Mouse (Mus musculus) bone marrow macrophage, adult 2 months (primary cell): ENCODE measurements around the gene Gm20538. TPM values are rescaled to one million over a fixed set of nuclear protein-coding genes. Genes with fewer than 3 reads are reported as not detected.
A peak's percentile ranks its signal among the peaks of the same experiment; 100 is the strongest.

Experiments used
- H3K27ac ChIP-seq: 2 replicates; pipeline ENCODE4 v1.5.1; 2012; ENCODE audit warnings: low read depth, low read length; ENCODE audit not compliant: insufficient read depth
- H3K4me1 ChIP-seq: 2 replicates; pipeline ENCODE4 v1.6.1; 2012; ENCODE audit warnings: low read length; ENCODE audit not compliant: control insufficient read depth, insufficient read depth
- H3K4me3 ChIP-seq: 2 replicates; pipeline ENCODE4 v1.5.1; 2012; ENCODE audit warnings: mild to moderate bottlenecking, low read length, moderate library complexity; ENCODE audit not compliant: insufficient read depth
- CTCF ChIP-seq: IDR thresholded peaks from 2 replicates; pipeline ENCODE4 v1.5.1; 2012; ENCODE audit warnings: low read depth, mild to moderate bottlenecking, low read length, moderate library complexity
- POLR2A ChIP-seq: IDR thresholded peaks from 2 replicates; pipeline ENCODE4 v1.6.1; 2012; ENCODE audit warnings: mild to moderate bottlenecking, low read depth, low read length, borderline replicate concordance
- polyA plus RNA-seq: library from polyadenylated mRNA; stranded (reverse); fragments of >200 nt; gene quantifications from 2 replicates; pipeline ENCODE4 v1.2.4, GENCODE M21; 2012; ENCODE audit not compliant: missing spikeins, insufficient read depth, insufficient read length

Gene Gm20538
- polyA plus RNA-seq, 1 experiment = not detected

DNA sequence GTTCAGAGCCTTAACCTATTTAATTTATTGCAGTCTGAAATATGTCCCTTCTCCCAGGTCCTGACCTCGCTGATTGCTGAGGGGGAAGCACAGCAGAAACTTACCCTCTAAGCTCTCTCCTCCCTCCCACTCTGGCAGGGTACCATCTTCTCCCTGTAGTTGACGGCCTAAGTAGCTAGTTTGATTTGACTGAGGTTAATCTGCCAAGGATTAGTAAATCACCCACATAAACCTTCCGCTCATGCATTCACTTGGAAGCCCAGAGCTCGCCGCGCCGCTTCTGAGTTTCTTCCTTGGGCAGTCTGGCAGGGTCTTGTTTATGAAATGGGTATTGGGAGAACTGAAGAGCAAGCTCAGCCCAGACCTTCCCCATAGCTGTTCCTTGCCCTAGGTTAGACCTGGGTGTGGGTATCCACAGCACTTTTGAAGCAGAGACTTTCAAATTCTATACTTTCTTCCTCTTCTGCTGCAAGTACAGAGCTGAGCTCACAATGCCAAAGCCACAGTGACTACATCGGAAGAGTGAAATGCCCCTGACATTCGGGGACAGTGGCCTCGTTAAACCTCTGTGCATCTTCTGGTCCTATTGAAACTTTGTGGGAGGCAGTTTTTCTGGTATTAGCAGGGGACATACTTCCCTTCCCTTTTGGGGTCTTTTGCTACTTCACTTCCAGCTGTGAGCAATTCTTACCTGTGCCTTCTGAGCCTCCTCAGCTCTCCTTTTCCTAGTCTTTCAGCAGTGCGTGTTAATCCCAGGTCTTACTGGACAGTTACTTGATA lies 39.4 kb downstream of the Gm20538 start:
- Histone ChIP-seq H3K4me3 (no peak overlapping the region), H3K27ac (no peak overlapping the region), H3K4me1 (no peaks in the 10 kb centered on the region)
- TF ChIP-seq POLR2A (no peak), CTCF (no peak)

DNA sequence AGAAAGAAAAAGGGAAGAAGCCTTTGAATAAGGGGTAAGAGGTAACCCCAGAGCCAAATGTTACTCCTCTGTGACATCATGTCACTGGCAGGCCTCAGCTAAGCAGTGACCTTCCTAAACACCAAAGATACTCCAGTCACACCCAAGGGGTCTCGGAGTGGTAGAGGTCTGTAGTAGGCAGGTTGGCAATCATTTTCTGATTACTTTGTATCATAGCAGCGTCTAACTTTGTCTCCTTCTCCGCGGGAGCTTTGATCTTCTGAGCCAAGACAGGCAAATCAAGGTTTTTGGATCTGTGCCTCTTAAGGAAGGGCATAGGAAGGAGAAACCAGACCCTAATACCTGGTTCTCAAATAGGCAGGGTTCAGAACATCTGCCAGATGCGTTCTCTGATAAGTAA lies 40.0 kb downstream of the Gm20538 start:
- Histone ChIP-seq H3K27ac (no peak overlapping the region), H3K4me3 (no peak overlapping the region), H3K4me1 (no peaks in the 10 kb centered on the region)
- TF ChIP-seq CTCF = no peak
- no peak for TF ChIP-seq POLR2A

DNA sequence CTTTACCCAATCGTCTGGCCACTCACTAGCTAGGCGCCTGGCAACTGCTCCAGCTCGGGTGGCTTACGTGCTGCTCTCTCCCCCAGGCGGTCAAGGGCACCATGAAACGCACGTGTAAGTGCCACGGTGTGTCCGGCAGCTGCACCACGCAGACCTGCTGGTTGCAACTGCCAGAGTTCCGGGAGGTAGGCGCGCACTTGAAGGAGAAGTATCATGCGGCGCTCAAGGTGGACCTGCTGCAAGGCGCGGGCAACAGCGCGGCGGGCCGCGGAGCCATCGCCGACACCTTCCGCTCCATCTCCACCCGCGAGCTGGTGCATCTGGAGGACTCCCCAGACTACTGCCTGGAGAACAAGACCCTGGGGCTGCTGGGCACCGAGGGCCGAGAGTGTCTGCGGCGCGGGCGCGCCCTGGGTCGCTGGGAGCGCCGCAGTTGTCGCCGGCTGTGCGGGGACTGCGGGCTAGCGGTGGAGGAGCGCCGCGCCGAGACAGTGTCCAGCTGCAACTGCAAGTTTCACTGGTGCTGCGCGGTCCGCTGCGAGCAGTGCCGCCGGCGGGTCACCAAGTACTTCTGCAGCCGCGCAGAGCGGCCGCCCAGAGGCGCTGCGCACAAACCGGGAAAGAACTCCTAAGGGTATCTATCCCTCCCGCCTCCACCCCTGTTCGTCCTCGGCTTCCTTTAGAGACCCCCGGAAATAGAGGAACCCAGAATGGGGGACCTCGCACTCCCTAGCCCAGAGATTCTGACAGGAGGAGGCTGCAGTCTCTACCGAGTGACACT lies 41.0 kb downstream of the Gm20538 start:
- no peak overlapping the region for H3K4me3 ChIP-seq
- no peaks in the 10 kb centered on the region for H3K4me1 ChIP-seq
- no peak overlapping the region for H3K27ac ChIP-seq
- TF ChIP-seq POLR2A (no peak), CTCF (no peak)

DNA sequence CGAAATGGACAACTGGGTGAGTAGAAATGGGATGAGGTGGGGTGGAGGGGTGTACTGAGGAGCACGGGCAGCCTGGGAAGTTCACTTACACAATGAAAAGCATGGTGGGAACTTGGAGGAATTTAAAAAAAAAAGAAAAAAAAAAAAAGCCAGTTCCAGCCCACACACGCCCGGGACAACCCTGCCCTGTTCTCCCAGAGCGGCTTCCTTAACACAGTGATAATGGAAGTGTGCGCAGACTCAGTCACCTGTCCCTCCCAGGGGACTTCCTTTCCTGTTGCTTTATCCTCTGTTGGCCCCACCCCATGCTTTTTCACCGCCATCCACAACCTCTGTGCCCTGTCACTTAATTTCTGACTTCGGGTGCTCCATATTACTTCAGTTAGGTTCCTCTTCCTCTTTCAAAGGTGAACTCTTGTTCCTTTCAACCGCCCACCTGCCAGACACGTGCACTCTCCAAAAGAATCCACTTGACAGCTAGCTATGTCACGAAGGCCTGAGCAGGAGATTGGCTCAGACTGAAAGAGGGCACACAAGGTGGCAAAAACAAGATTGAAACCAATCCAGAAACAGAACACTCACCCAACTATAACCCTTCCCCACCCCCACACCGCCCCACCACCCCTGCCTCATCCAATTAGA lies 42.0 kb downstream of the Gm20538 start:
- no peak for TF ChIP-seq CTCF
- no peak for TF ChIP-seq POLR2A
- no peak overlapping the region for H3K27ac ChIP-seq
- H3K4me1 ChIP-seq = no peaks in the 10 kb centered on the region
- no peak overlapping the region for H3K4me3 ChIP-seq

DNA sequence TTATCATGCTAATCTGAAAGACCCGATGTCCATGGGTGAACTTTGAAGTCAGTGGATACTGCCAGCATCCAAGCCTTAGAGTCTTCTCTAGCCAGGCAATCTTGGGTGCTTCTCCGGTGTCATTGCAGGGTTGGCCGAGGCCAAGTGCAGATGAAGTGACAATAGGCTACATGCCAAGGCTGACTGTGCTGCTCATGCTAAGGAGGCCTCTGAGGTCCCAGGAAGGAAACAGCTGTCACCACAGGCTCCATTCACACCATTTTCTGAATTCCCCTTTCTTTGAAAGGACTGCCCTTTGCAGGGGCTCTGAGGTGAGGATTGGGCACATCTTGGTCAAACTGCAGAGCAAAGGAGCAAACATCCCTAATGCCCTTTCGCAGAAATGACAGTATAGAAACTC lies 49.9 kb downstream of the Gm20538 start:
- no peak overlapping the region for H3K4me3 ChIP-seq
- H3K27ac ChIP-seq = no peak overlapping the region
- TF ChIP-seq CTCF (no peak), POLR2A (no peak)
- H3K4me1 ChIP-seq = peaks cover 4% of the 10 kb centered on the region; the same call in 1 of the 2 replicates

DNA sequence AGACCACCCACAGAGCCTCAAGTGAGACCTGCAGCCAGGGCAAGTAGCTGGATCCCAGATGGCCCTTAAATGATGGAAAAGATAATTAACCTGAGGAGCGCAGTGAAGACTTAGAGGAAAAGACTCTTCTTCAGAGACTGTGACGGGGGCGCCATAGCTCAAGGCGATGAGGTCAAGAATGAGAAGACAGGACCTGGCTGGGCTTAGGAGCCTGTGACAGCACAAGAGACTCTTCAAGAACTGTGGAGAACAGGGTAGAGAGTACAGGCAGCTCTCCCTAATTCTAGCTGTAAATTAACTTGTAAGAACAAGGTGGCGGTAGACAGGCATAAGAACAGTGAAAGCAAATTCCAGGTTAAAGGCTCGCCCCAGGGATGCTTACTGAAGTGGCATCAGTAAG lies 50.7 kb downstream of the Gm20538 start:
- TF ChIP-seq POLR2A (no peak), CTCF (no peak)
- Histone ChIP-seq H3K4me1 (peaks cover 4% of the 10 kb centered on the region; the same call in 1 of the 2 replicates), H3K4me3 (no peak overlapping the region), H3K27ac (no peak overlapping the region)

DNA sequence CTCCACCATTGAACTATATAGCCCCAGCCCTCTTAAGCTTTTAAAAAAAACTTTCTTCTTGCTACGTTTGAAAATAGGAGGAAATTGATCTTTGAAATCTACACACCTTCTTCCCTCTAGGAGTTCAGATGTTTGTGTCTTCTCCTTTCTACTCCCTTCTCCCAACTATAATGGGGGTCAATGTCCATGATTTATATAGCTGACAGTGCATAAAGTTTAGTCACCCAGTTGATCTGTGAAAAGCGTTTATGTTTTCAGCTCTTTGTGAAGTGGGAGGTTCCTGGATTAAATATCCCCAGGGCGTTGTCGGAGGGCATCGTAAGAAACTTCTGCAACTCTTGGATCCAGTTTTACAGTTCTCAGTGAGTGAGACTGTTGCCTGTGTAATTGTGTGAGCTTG lies 52.4 kb downstream of the Gm20538 start:
- Histone ChIP-seq H3K4me1 (peaks cover 4% of the 10 kb centered on the region; the same call in 1 of the 2 replicates), H3K4me3 (no peak overlapping the region), H3K27ac (no peak overlapping the region)
- no peak for TF ChIP-seq POLR2A

DNA sequence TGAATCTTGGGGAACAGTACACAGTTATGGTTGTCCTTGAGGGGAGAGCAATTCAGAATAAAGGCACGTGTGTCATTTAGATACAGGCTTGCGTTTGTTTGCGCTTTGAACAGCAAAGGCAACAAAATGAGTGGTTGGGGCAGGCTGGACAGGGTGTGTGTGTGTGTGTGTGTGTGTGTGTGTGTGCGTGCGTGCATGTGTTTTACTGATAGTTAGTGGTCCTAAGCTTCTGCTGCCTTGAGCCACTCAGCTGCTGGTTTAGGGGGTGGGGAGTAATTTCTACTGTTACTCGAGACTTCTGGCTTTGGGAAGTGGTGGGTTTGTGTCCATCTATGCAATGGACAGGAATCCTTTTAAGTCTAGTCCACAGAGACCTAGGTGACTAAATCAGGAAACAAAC lies 53.7 kb downstream of the Gm20538 start:
- Histone ChIP-seq H3K4me1 (peaks cover 4% of the 10 kb centered on the region; the same call in 1 of the 2 replicates), H3K27ac (no peak overlapping the region), H3K4me3 (no peak overlapping the region)
- TF ChIP-seq CTCF = no peak
- no peak for TF ChIP-seq POLR2A

DNA sequence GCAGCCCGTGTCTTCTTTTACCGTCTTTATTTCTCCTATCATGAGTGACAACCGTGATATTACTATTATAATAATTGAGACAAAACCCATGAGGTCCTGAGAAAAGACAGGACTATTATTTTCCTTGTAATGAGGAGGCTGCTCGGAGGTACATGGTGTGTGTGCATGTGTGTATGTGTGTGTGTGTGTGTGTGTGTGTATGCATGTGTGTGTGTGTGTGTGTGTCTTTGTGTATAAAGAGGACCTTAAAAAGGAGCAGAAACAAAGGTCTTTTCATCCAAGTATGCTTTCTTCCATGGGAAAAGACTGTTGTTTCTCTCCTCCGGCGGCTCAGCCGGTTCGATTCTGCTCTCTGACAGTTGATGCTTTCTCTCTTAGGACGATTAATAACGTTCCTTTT lies 55.7 kb downstream of the Gm20538 start:
- no peak overlapping the region for H3K4me3 ChIP-seq
- H3K27ac ChIP-seq = no peak overlapping the region
- no peak for TF ChIP-seq CTCF
- no peak for TF ChIP-seq POLR2A
- no peaks in the 10 kb centered on the region for H3K4me1 ChIP-seq

DNA sequence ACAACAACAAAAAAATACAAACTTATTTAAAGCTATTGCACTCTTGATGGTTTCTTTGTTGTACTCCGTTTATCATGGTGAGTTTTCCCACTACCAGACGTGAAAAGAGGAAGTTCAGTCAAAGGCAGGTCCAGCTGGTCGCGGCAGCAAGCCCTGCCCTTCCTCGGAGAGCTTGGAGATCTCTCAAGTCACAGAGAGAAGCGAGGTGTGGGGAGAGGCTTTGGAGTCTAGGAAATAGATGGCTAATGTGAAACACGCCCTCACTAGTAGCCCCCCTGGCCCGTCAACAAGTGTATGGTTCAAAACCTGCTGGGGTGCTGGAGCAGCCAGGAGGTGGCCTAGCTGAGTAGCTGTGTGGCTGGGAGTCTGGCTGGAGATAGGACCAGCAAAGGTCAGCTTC lies 56.1 kb downstream of the Gm20538 start:
- Histone ChIP-seq H3K4me1 (no peaks in the 10 kb centered on the region), H3K27ac (no peak overlapping the region), H3K4me3 (no peak overlapping the region)
- TF ChIP-seq CTCF (no peak), POLR2A (0 out of 2 replicates have a peak, but pooled peaks have one; percentile 30)

Other genes starting within 250 kb of the Gm20538 start
- not detected in 2 replicates for gene Scd4, start 219.7 kb downstream of the Gm20538 start, polyA plus RNA-seq
- gene Scd1, start 145.0 kb downstream of the Gm20538 start, polyA plus RNA-seq = 1.1 and 2.9 TPM in 2 replicates
- not detected in 2 replicates for gene Wnt8b, start 59.4 kb downstream of the Gm20538 start, polyA plus RNA-seq
- gene Sec31b, start 7.0 kb downstream of the Gm20538 start, polyA plus RNA-seq = 1.4 and 2.0 TPM in 2 replicates
- 148 and 173 TPM in 2 replicates for gene Ndufb8, start 2.6 kb upstream of the Gm20538 start, polyA plus RNA-seq
- gene Hif1an, start 10.0 kb upstream of the Gm20538 start, polyA plus RNA-seq = 12.8 and 13.5 TPM in 2 replicates
- not detected in 2 replicates for gene Pax2, start 203.2 kb upstream of the Gm20538 start, polyA plus RNA-seq